Mouse (Mus musculus) bone marrow macrophage, adult 2 months (primary cell): ENCODE measurements at regions not wholly inside any gene's neighbourhood (a gene's known extent, or its start where the extent isn't known, plus 50 kb on each side); places are given as distances from the start of the nearest gene placed in this dataset.

Source experiments
- CTCF ChIP-seq: IDR thresholded peaks from 2 replicates; pipeline ENCODE4 v1.5.1; 2012; ENCODE audit warnings: low read depth, mild to moderate bottlenecking, low read length, moderate library complexity
- POLR2A ChIP-seq: IDR thresholded peaks from 2 replicates; pipeline ENCODE4 v1.6.1; 2012; ENCODE audit warnings: mild to moderate bottlenecking, low read depth, low read length, borderline replicate concordance

DNA sequence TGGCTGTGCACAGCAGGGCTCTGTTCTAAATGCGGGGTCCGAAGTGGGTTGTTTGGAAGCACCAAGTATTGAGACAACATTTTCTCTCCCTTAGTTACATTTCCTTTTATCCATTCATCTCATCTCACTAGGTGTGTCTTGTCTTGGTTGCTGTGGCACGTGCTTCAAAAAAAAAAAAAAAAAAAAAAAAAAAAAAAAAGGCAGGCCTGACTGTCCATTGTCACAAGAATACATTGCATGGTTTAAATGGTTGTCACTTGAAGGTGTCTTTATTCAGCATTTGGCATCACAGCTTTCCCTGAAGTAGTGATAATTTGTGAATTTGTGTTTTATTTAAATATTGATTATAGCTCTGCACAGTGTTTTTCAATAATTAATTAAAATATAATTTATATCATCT, 211.9 kb downstream of the Fgf9 start:
- no peak for TF ChIP-seq CTCF
- no peak for TF ChIP-seq POLR2A
